Mouse (Mus musculus): Measurements from ENCODE around the gene Aggf1. TPM values are rescaled to one million over a fixed set of nuclear protein-coding genes. Genes with fewer than 3 reads are reported as not detected.
A peak's percentile ranks its signal among the peaks of the same experiment; 100 is the strongest.

Aggf1 gene
- polyA plus RNA-seq, 1 experiment: 42.4 TPM

GRCm38 (mm10) chr13:95375554-95375914, 382 bp upstream of the Aggf1 start:
- Histone ChIP-seq H3K9ac (ENCODE audit: low read depth, poor library complexity, severe bottlenecking) (peak overlapping the region; percentile 93), H3K36me3 (ENCODE audit: control insufficient read depth, insufficient read depth, low read length, poor library complexity, severe bottlenecking) (peaks cover 4% of the 10 kb centered on the region), H3K27me3 (ENCODE audit: control insufficient read depth, insufficient read depth, low read length, poor library complexity, severe bottlenecking) (no peaks in the 10 kb centered on the region), H3K4me1 (ENCODE audit: control insufficient read depth, insufficient read depth, low read length) (no peaks in the 10 kb centered on the region), H3K9me3 (replicated peaks; ENCODE audit: control insufficient read depth, insufficient read depth, low read length, poor library complexity, severe bottlenecking) (no peaks in the 10 kb centered on the region), H3K27ac (ENCODE audit: insufficient read depth, low read length) (peak overlapping the region; percentile 62; the same call in 1 of the 2 replicates), H3K4me3 (ENCODE audit: low read depth, low read length) (peak overlapping the region; percentile 82)
- TF ChIP-seq POLR2A (IDR thresholded peaks at IDR 0.05; ENCODE audit: insufficient read depth, low read length) (no peak), EP300 (IDR thresholded peaks at IDR 0.05; ENCODE audit: insufficient read depth, low read depth, low read length) (no peak), CTCF (IDR thresholded peaks at IDR 0.05; ENCODE audit: low read depth, low read length) (no peak)

- Histone ChIP-seq H3K9ac (ENCODE audit: low read depth, poor library complexity, severe bottlenecking) (no peak overlapping the region), H3K4me1 (ENCODE audit: control insufficient read depth, insufficient read depth, low read length) (no peaks in the 10 kb centered on the region), H3K27me3 (ENCODE audit: control insufficient read depth, insufficient read depth, low read length, poor library complexity, severe bottlenecking) (no peaks in the 10 kb centered on the region), H3K9me3 (replicated peaks; ENCODE audit: control insufficient read depth, insufficient read depth, low read length, poor library complexity, severe bottlenecking) (no peaks in the 10 kb centered on the region), H3K27ac (ENCODE audit: insufficient read depth, low read length) (no peak overlapping the region), H3K4me3 (ENCODE audit: low read depth, low read length) (no peak overlapping the region), H3K36me3 (ENCODE audit: control insufficient read depth, insufficient read depth, low read length, poor library complexity, severe bottlenecking) (peaks cover 40% of the 10 kb centered on the region)
- TF ChIP-seq POLR2A (IDR thresholded peaks at IDR 0.05; ENCODE audit: insufficient read depth, low read length) (no peak), CTCF (IDR thresholded peaks at IDR 0.05; ENCODE audit: low read depth, low read length) (no peak), EP300 (IDR thresholded peaks at IDR 0.05; ENCODE audit: insufficient read depth, low read depth, low read length) (no peak)
Measured at GRCm38 (mm10) chr13:95366356-95366755, 8.8 kb downstream of the Aggf1 start.

- Histone ChIP-seq H3K27me3 (ENCODE audit: control insufficient read depth, insufficient read depth, low read length, poor library complexity, severe bottlenecking) (no peaks in the 10 kb centered on the region), H3K36me3 (ENCODE audit: control insufficient read depth, insufficient read depth, low read length, poor library complexity, severe bottlenecking) (peaks cover 32% of the 10 kb centered on the region), H3K4me1 (ENCODE audit: control insufficient read depth, insufficient read depth, low read length) (no peaks in the 10 kb centered on the region), H3K9ac (ENCODE audit: low read depth, poor library complexity, severe bottlenecking) (no peak overlapping the region), H3K9me3 (replicated peaks; ENCODE audit: control insufficient read depth, insufficient read depth, low read length, poor library complexity, severe bottlenecking) (no peaks in the 10 kb centered on the region), H3K27ac (ENCODE audit: insufficient read depth, low read length) (no peak overlapping the region), H3K4me3 (ENCODE audit: low read depth, low read length) (no peak overlapping the region)
- TF ChIP-seq CTCF (IDR thresholded peaks at IDR 0.05; ENCODE audit: low read depth, low read length): no peak
- no peak for TF ChIP-seq EP300 (IDR thresholded peaks at IDR 0.05; ENCODE audit: insufficient read depth, low read depth, low read length)
- no peak for TF ChIP-seq POLR2A (IDR thresholded peaks at IDR 0.05; ENCODE audit: insufficient read depth, low read length)
Measured at GRCm38 (mm10) chr13:95363440-95363839, 11.7 kb downstream of the Aggf1 start.

GRCm38 (mm10) chr13:95358223-95358622, 16.9 kb downstream of the Aggf1 start:
- no peaks in the 10 kb centered on the region for H3K9me3 ChIP-seq (replicated peaks; ENCODE audit: control insufficient read depth, insufficient read depth, low read length, poor library complexity, severe bottlenecking)
- H3K4me1 ChIP-seq (ENCODE audit: control insufficient read depth, insufficient read depth, low read length): no peaks in the 10 kb centered on the region
- no peak overlapping the region for H3K4me3 ChIP-seq (ENCODE audit: low read depth, low read length)
- no peak overlapping the region for H3K9ac ChIP-seq (ENCODE audit: low read depth, poor library complexity, severe bottlenecking)
- no peak for TF ChIP-seq CTCF (IDR thresholded peaks at IDR 0.05; ENCODE audit: low read depth, low read length)
- TF ChIP-seq POLR2A (IDR thresholded peaks at IDR 0.05; ENCODE audit: insufficient read depth, low read length): no peak
- TF ChIP-seq EP300 (IDR thresholded peaks at IDR 0.05; ENCODE audit: insufficient read depth, low read depth, low read length): no peak
- no peaks in the 10 kb centered on the region for H3K27me3 ChIP-seq (ENCODE audit: control insufficient read depth, insufficient read depth, low read length, poor library complexity, severe bottlenecking)
- H3K36me3 ChIP-seq (ENCODE audit: control insufficient read depth, insufficient read depth, low read length, poor library complexity, severe bottlenecking): peaks cover 55% of the 10 kb centered on the region
- H3K27ac ChIP-seq (ENCODE audit: insufficient read depth, low read length): no peak overlapping the region

GRCm38 (mm10) chr13:95348476-95348875, 26.7 kb downstream of the Aggf1 start:
- no peak overlapping the region for H3K27ac ChIP-seq (ENCODE audit: insufficient read depth, low read length)
- no peak overlapping the region for H3K9ac ChIP-seq (ENCODE audit: low read depth, poor library complexity, severe bottlenecking)
- TF ChIP-seq EP300 (IDR thresholded peaks at IDR 0.05; ENCODE audit: insufficient read depth, low read depth, low read length) (no peak), POLR2A (IDR thresholded peaks at IDR 0.05; ENCODE audit: insufficient read depth, low read length) (no peak), CTCF (IDR thresholded peaks at IDR 0.05; ENCODE audit: low read depth, low read length) (no peak)
- H3K4me3 ChIP-seq (ENCODE audit: low read depth, low read length): no peak overlapping the region
- no peaks in the 10 kb centered on the region for H3K27me3 ChIP-seq (ENCODE audit: control insufficient read depth, insufficient read depth, low read length, poor library complexity, severe bottlenecking)
- no peaks in the 10 kb centered on the region for H3K9me3 ChIP-seq (replicated peaks; ENCODE audit: control insufficient read depth, insufficient read depth, low read length, poor library complexity, severe bottlenecking)
- H3K4me1 ChIP-seq (ENCODE audit: control insufficient read depth, insufficient read depth, low read length): no peaks in the 10 kb centered on the region
- peaks cover 13% of the 10 kb centered on the region for H3K36me3 ChIP-seq (ENCODE audit: control insufficient read depth, insufficient read depth, low read length, poor library complexity, severe bottlenecking)

- no peak overlapping the region for H3K27ac ChIP-seq (ENCODE audit: insufficient read depth, low read length)
- no peaks in the 10 kb centered on the region for H3K27me3 ChIP-seq (ENCODE audit: control insufficient read depth, insufficient read depth, low read length, poor library complexity, severe bottlenecking)
- no peak for TF ChIP-seq POLR2A (IDR thresholded peaks at IDR 0.05; ENCODE audit: insufficient read depth, low read length)
- peak; percentile 71 for TF ChIP-seq CTCF (IDR thresholded peaks at IDR 0.05; ENCODE audit: low read depth, low read length)
- no peaks in the 10 kb centered on the region for H3K4me1 ChIP-seq (ENCODE audit: control insufficient read depth, insufficient read depth, low read length)
- H3K36me3 ChIP-seq (ENCODE audit: control insufficient read depth, insufficient read depth, low read length, poor library complexity, severe bottlenecking): peaks cover 10% of the 10 kb centered on the region
- H3K9ac ChIP-seq (ENCODE audit: low read depth, poor library complexity, severe bottlenecking): no peak overlapping the region
- no peak overlapping the region for H3K4me3 ChIP-seq (ENCODE audit: low read depth, low read length)
- H3K9me3 ChIP-seq (replicated peaks; ENCODE audit: control insufficient read depth, insufficient read depth, low read length, poor library complexity, severe bottlenecking): no peaks in the 10 kb centered on the region
Measured at GRCm38 (mm10) chr13:95347018-95347696, 28.0 kb downstream of the Aggf1 start.
